Mouse (Mus musculus) heart, postnatal 25 days (tissue): ENCODE data around the gene Cpxm2. TPM values are rescaled to one million over a fixed set of nuclear protein-coding genes. Genes with fewer than 3 reads are reported as not detected.

Source experiments
- DNase-seq: peaks from one replicate; pipeline ENCODE4 v3.0.0; 2022; ENCODE audit warnings: low spot score
- intact Hi-C: fragments of 180-260 bp; cut with DNase I; formaldehyde crosslinking; loops from one replicate; pipeline ENCODE4 v1.15.1; 2025
- total RNA-seq, 2 experiments: library from RNA; stranded (reverse); gene quantifications; 2 replicates each; pipeline ENCODE4 v1.2.3; 2021

The Cpxm2 gene
- total RNA-seq, 2 experiments from 2014 or later, result 1.3 to 3.4 TPM

DNA sequence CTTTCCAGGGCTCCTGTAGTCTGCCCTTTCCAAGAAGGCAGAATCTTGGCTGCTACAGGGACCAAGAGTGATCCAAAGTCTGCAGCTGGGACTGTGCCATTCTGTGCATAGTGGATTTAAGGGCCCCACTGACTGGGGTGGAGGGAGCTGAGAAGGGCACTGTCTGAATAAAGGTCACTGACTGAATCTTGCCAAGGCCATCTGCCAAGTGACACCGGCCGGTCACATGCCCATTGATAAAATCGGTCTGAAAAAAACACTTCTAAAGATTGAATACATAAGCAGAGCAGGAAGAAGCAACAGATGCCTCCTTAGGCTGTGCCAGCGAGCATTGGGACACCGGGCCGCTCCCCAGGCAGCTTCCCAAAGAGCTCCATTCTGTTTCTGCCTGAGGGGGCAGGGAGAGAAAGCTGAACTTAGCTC lies 803 bp downstream of the Cpxm2 start:
- intact Hi-C loops, result no loop called here
- DNase-seq, result no peak

DNA sequence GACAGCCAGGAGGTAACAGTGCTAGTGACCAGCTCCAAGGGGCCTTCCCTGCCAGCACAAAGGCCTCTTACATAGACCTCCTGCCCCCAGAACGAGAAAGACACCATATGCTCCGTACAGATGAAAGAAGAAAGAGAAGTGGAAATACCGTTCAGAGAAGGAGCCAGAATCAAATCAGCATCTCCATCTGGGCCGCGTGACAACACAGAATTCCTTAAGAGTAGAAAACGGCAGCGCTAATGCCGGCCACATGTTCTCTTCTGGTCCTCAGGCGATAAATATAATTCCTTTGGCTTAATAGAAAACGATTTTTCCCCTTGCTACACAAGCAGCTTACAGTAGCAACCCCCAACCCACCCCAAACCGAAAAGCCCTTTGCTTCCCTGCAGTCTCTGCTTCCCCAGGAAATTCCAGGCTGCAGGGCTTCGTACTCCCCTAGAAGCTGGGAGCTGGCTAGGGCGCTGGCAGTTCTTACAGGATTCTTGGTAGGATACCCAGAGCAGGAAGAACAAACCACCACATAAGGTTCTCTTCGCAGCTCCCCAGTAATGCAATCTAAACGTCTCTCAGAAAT lies 9.2 kb downstream of the Cpxm2 start:
- DNase-seq, result no peak
- intact Hi-C loops, result no loop called here

GRCm38 (mm10) chr7:132128687-132129086 lies 25.9 kb downstream of the Cpxm2 start:
- DNase-seq, result no peak
- intact Hi-C loops, result no loop called here

DNA sequence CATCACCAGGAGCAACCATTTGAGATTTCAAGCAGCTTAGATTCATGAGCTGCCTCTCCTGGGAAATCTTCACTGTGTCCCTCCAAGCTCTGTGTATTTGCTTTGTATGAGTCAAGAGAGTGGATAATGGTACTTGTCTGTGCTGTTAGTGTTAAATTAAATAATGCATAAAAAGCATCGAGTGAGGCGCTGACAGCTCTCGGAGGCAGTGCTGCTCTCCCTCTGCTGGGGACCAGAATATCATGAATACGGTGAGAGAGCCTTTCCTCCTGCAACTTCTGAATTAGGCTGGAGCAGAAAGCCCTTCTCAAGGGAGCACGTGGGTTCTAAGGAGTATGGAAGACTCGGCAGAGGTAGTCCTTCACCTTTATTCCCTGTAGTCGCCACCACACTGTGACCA lies 29.6 kb downstream of the Cpxm2 start:
- intact Hi-C loops, result no loop called here
- no peak for DNase-seq

DNA sequence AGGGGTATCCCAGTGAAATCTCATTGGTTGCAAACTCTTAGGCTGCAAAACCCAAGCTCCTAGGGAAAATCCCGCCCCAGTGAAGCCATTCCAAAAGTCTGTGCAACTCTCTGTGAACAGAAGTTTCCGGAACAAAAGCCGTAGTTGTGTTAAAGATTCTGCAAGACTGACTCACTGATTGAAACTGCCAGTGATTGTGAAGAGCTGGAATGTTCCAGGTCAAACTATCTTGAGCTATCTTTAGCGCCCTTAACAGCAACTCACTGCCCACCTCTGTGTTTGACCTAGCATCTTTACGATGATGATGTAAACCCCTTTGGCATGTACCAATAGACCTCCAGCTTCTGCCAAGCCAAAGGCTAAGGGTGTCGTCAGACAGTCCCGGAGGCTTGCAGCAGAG lies 31.3 kb downstream of the Cpxm2 start:
- intact Hi-C loops, result no loop called here
- DNase-seq, result no peak

- no peak for DNase-seq
- intact Hi-C loops, result no loop called here
Observed at GRCm38 (mm10) chr7:132119817-132120216, 34.7 kb downstream of the Cpxm2 start.

DNA sequence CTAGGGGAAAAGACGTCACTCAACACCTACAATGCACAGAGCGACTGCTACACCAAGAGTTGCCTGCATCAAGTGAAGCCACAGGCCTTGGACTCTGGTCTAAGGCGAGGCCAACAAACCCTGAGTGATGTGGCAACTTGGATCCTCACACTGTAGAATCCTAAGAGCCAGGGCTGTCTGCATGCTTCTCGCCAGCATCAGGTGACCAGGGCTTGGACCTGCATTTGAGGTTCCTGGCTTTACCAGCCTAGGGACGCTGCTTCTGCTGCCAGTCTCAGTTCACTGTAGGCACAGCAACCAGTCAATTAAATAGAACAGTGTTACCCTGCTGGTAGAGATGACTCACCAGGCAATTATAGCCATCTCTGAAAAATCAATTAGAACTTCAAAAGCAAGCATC lies 42.8 kb downstream of the Cpxm2 start:
- intact Hi-C loops, result no loop called here
- no peak for DNase-seq

DNA sequence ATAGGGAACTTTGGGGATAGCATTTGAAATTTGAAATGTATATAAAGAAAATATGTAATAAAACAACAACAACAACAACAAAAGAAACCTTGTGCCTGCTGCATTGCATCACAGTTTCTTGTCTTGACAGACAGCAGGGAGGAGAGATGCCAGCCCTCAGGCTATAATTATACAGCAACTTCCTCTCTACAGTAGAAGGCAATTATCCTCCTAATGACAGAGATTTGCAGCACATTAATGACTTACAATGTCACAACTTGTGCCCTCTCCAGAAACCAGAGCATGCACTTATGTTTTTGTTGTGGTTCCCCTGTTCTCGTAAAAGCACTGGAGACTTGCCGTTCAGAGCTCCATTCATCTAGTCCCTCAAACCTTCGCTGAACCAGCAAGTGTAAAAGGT lies 44.2 kb downstream of the Cpxm2 start:
- DNase-seq, result no peak
- intact Hi-C loops, result no loop called here

GRCm38 (mm10) chr7:132106891-132107290 lies 47.6 kb downstream of the Cpxm2 start:
- DNase-seq, result no peak
- intact Hi-C loops, result no loop called here

GRCm38 (mm10) chr7:132105326-132105725 lies 49.2 kb downstream of the Cpxm2 start:
- intact Hi-C loops, result no loop called here

GRCm38 (mm10) chr7:132098441-132098840 lies 56.1 kb downstream of the Cpxm2 start:
- no peak for DNase-seq
- intact Hi-C loops, result no loop called here

More at GRCm38 (mm10) chr7:132105326-132105725, 49.2 kb downstream of the Cpxm2 start:
- DNase-seq, result no peak

DNA sequence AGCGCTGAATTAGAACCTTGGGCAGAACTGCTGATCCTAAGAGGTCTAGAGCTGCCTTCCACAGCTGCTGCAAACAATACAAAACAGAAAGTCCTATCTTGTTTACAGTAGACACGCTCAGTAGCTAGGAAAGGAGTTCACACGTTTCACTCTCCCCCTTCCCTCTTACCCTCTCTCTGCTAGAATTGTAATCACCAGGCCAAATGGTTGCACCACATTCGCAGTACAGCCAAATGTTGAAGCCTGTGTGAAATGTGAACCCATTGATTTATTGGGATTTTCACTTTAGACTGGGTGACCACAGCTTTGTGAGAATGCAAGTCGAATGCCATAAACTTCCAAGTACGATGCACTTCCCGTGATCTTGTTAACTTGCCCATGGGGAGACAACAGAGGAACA lies 59.9 kb downstream of the Cpxm2 start:
- DNase-seq, result no peak

DNA sequence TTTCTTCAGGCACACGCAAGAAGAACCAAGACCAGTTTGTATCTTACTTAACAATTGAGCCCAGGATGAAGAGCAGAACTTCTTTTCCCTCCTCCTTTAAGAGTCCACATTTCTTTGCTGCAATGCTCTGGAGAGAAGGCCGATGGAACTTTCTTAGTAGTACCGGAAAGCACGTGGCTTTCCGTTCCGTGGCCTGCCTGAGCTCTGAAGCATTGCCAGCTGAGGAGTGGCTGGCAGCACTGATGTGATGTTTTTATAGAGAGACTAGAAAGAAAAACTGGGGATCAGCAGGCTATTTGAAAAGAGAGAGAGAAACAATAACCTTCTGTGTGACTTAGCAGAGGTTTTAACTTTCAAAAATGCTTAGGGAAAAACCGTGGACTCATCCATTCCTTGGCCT lies 63.0 kb downstream of the Cpxm2 start:
- intact Hi-C loops, result no loop called here
- DNase-seq, result no peak

More for the DNA sequence above, 59.9 kb downstream of the Cpxm2 start:
- intact Hi-C loops, result no loop called here

GRCm38 (mm10) chr7:132088606-132089005 lies 65.9 kb downstream of the Cpxm2 start:
- DNase-seq, result no peak
- intact Hi-C loops, result no loop called here

DNA sequence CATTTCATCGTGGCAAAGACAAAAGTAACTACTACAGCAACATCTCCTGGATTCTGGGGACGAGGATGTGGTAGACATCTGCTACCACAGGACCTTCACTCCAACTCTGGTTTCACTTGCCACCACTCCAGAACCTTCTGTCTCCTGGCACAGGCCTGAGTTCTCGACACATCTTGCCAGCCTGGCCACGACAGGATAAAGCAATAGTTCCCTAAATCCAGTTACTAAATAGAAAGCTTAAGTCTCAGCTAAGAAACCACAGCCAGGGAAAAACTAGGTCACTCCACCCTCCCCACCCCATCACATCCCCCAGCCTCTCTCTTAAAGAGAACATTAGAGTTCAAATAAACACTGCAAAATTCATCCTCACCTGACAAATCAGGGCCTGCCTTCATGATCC lies 66.4 kb downstream of the Cpxm2 start:
- DNase-seq, result no peak
- intact Hi-C loops, result no loop called here

DNA sequence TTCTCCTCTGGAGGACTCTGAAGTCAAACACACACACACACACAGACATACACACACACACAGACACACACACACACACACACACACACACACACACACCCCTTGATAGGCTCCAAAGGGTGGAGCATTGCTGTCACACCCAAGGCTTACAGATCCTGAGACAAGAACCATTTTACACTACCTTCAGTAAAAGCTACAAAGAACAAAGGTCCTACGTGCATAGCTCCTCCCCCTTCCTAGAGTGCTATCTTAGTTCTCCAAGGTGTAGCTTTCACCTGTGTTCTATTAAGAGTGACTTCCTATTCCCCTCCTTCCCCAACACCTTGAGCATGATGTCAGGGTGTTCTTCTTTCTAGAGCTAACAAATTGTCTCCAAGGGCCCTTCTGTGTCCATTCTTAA lies 78.7 kb downstream of the Cpxm2 start:
- DNase-seq, result no peak
- intact Hi-C loops, result no loop called here

GRCm38 (mm10) chr7:132074503-132074902 lies 80.0 kb downstream of the Cpxm2 start:
- no peak for DNase-seq
- intact Hi-C loops, result no loop called here

DNA sequence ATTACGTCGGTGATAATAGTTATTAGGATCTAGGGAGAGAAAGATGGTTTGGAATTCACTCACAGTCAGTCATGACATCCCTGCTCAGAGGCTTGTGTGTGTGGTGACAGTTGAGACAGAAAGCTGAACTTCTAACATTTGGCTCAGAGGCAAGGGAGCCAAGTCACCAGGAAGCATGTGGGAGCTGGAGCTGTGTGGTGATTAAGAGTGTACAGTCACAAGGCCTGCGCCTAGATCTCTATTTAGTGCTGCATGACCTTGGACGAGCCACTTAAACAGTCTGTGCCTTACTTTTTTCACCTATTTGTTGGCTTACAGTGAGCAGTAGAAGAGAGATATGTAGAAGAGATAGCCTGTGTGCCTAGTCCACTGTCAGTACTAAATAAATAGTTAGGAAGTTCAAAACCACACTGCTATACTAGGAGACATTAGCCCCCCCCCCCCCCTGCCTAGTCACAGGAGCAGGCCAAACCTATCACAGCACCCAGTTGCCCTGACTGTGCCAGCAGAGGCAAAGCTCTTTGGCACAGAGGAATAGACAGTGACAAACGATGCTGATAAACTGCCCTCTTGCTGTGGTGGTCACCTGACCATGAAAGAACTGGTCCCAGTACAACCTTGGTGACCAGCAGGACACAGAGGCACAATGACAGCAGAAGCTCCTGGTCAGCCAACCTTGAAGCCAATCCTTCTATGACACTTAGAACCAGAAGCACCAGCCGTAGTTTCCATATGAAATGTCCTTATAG lies 83.5 kb downstream of the Cpxm2 start:
- no peak for DNase-seq
- intact Hi-C loops, result no loop called here

DNA sequence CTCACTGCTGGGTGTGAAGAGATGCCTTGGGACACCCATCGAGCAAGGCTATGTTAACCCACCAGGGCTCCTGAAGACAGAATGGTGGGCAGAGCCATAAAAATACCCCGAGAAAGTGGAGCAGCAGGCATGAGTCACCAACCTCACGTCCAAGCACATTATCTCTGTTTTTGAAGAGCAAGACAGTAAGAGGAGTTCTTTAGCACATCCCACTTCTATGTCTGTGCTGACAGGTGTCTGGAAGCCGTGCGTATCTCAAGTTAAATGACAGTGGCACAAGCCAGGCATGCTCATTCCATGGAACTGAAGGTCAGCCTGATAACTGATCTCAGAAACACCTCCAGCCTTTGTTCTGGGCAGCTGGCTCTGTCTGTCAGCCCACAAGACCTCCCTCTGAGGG lies 86.6 kb downstream of the Cpxm2 start:
- intact Hi-C loops, result no loop called here

GRCm38 (mm10) chr7:132067511-132067910 lies 87.0 kb downstream of the Cpxm2 start:
- intact Hi-C loops, result no loop called here
- no peak for DNase-seq

More for the DNA sequence above, 86.6 kb downstream of the Cpxm2 start:
- DNase-seq, result no peak

- no peak for DNase-seq
Observed at GRCm38 (mm10) chr7:132060116-132060515, 94.4 kb downstream of the Cpxm2 start.

DNA sequence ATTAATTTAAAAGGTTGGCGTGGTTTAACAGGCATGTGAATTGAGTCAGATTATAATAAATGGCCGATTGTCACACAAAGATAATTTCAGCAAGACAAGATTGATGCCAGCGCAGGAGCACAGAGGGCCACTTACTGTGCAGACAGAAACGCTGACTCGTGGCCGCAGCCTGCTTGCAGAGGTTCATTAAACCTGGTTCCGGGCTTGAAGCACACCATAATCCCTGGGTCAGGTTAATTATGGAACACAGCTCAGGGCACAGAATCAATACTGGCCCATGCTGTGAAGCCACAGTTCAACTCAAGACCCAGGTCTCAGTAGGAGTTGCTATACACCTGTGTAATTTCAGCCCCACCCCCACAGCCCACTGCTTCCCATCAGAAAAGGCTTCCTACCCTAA lies 98.0 kb downstream of the Cpxm2 start:
- intact Hi-C loops, result no loop called here
- no peak for DNase-seq

More at GRCm38 (mm10) chr7:132060116-132060515, 94.4 kb downstream of the Cpxm2 start:
- intact Hi-C loops, result no loop called here
